Mouse (Mus musculus): ENCODE data around the gene Caps2. TPM values are rescaled to one million over a fixed set of nuclear protein-coding genes. Genes with fewer than 3 reads are reported as not detected.
"Not testable (repeated sequence)": the region's sequence is repeated elsewhere in the genome, so short reads cannot be mapped to it uniquely, and the experiment has no call there.

Caps2 gene
- total and polyA plus RNA-seq, 2 experiments from 2014 or later = 0.07 TPM; not detected in 1

GRCm38 (mm10) chr10:112227073-112227472 lies 63.7 kb downstream of the Caps2 start:
- WGBS = 82% methylated on average over 1 of the region's 1 CpGs
- no peak for TF ChIP-seq EP300 (IDR thresholded peaks at IDR 0.05; ENCODE audit: low read depth)
- no peaks in the 10 kb centered on the region for H3K4me1 ChIP-seq (ENCODE audit: control insufficient read depth, insufficient read depth)
- H3K9me3 ChIP-seq (replicated peaks; ENCODE audit: control insufficient read depth, low read length) = no peaks in the 10 kb centered on the region
- no peak overlapping the region for H3K27ac ChIP-seq (ENCODE audit: low read depth)
- no peaks in the 10 kb centered on the region for H3K36me3 ChIP-seq (replicated peaks; ENCODE audit: control insufficient read depth, insufficient read depth, low read length)
- no peaks in the 10 kb centered on the region for H3K27me3 ChIP-seq (ENCODE audit: control insufficient read depth, insufficient read depth, low read length)
- no peak overlapping the region for H3K4me3 ChIP-seq (ENCODE audit: low read depth, low read length)
- no peak overlapping the region for H3K9ac ChIP-seq (replicated peaks; ENCODE audit: low read depth, low read length)
- ATAC-seq (ENCODE audit: insufficient read depth, low read depth) (no peak), DNase-seq (ENCODE audit: low spot score) (no peak)
- no peak overlapping the region for H3K4me2 ChIP-seq (ENCODE audit: low read depth, low read length)

GRCm38 (mm10) chr10:112229091-112229843 lies 65.8 kb downstream of the Caps2 start:
- not testable (repeated sequence) for DNase-seq (ENCODE audit: low spot score); H3K9me3 ChIP-seq (replicated peaks; ENCODE audit: control insufficient read depth, low read length); H3K4me1 ChIP-seq (ENCODE audit: control insufficient read depth, insufficient read depth); H3K4me2 ChIP-seq (ENCODE audit: low read depth, low read length); H3K4me3 ChIP-seq (ENCODE audit: low read depth, low read length); H3K36me3 ChIP-seq (replicated peaks; ENCODE audit: control insufficient read depth, insufficient read depth, low read length); H3K27ac ChIP-seq (ENCODE audit: low read depth); H3K27me3 ChIP-seq (ENCODE audit: control insufficient read depth, insufficient read depth, low read length); H3K9ac ChIP-seq (replicated peaks; ENCODE audit: low read depth, low read length); ATAC-seq (ENCODE audit: insufficient read depth, low read depth)
- WGBS = 46% methylated on average over 6 of the region's 6 CpGs

GRCm38 (mm10) chr10:112232733-112233132 lies 69.3 kb downstream of the Caps2 start:
- not testable (repeated sequence) for H3K4me3 ChIP-seq (ENCODE audit: low read depth, low read length); H3K36me3 ChIP-seq (replicated peaks; ENCODE audit: control insufficient read depth, insufficient read depth, low read length); H3K4me1 ChIP-seq (ENCODE audit: control insufficient read depth, insufficient read depth); DNase-seq (ENCODE audit: low spot score); ATAC-seq (ENCODE audit: insufficient read depth, low read depth); H3K27me3 ChIP-seq (ENCODE audit: control insufficient read depth, insufficient read depth, low read length); H3K27ac ChIP-seq (ENCODE audit: low read depth); H3K9ac ChIP-seq (replicated peaks; ENCODE audit: low read depth, low read length); H3K4me2 ChIP-seq (ENCODE audit: low read depth, low read length); H3K9me3 ChIP-seq (replicated peaks; ENCODE audit: control insufficient read depth, low read length)
- 43% methylated on average over 1 of the region's 1 CpGs for WGBS

GRCm38 (mm10) chr10:112235396-112235940 lies 72.0 kb downstream of the Caps2 start:
- H3K9me3 ChIP-seq (replicated peaks; ENCODE audit: control insufficient read depth, low read length); H3K4me1 ChIP-seq (ENCODE audit: control insufficient read depth, insufficient read depth); ATAC-seq (ENCODE audit: insufficient read depth, low read depth); H3K27ac ChIP-seq (ENCODE audit: low read depth); H3K36me3 ChIP-seq (replicated peaks; ENCODE audit: control insufficient read depth, insufficient read depth, low read length); H3K9ac ChIP-seq (replicated peaks; ENCODE audit: low read depth, low read length); H3K27me3 ChIP-seq (ENCODE audit: control insufficient read depth, insufficient read depth, low read length); DNase-seq (ENCODE audit: low spot score); H3K4me2 ChIP-seq (ENCODE audit: low read depth, low read length); H3K4me3 ChIP-seq (ENCODE audit: low read depth, low read length): not testable (repeated sequence)
- WGBS = 77% methylated on average over 5 of the region's 5 CpGs

- Histone ChIP-seq H3K27ac (ENCODE audit: low read depth) (no peak overlapping the region), H3K27me3 (ENCODE audit: control insufficient read depth, insufficient read depth, low read length) (no peaks in the 10 kb centered on the region), H3K9ac (replicated peaks; ENCODE audit: low read depth, low read length) (no peak overlapping the region), H3K4me3 (ENCODE audit: low read depth, low read length) (no peak overlapping the region), H3K4me2 (ENCODE audit: low read depth, low read length) (no peak overlapping the region), H3K9me3 (replicated peaks; ENCODE audit: control insufficient read depth, low read length) (no peaks in the 10 kb centered on the region), H3K4me1 (ENCODE audit: control insufficient read depth, insufficient read depth) (no peaks in the 10 kb centered on the region), H3K36me3 (replicated peaks; ENCODE audit: control insufficient read depth, insufficient read depth, low read length) (no peaks in the 10 kb centered on the region)
- ATAC-seq (ENCODE audit: insufficient read depth, low read depth) (no peak), DNase-seq (ENCODE audit: low spot score) (no peak)
- 89% methylated on average over 2 of the region's 2 CpGs for WGBS
- TF ChIP-seq CTCF (IDR thresholded peaks at IDR 0.05; ENCODE audit: low read depth) (no peak), EP300 (IDR thresholded peaks at IDR 0.05; ENCODE audit: low read depth) (no peak)
These were observed 84.9 kb downstream of the Caps2 start for GRCm38 (mm10) chr10:112248273-112248672.

GRCm38 (mm10) chr10:112263467-112263866 lies 100.0 kb downstream of the Caps2 start:
- Histone ChIP-seq H3K9me3 (replicated peaks; ENCODE audit: control insufficient read depth, low read length) (no peaks in the 10 kb centered on the region), H3K36me3 (replicated peaks; ENCODE audit: control insufficient read depth, insufficient read depth, low read length) (no peaks in the 10 kb centered on the region), H3K27me3 (ENCODE audit: control insufficient read depth, insufficient read depth, low read length) (no peaks in the 10 kb centered on the region), H3K4me2 (ENCODE audit: low read depth, low read length) (no peak overlapping the region), H3K9ac (replicated peaks; ENCODE audit: low read depth, low read length) (no peak overlapping the region), H3K4me3 (ENCODE audit: low read depth, low read length) (no peak overlapping the region), H3K4me1 (ENCODE audit: control insufficient read depth, insufficient read depth) (no peaks in the 10 kb centered on the region), H3K27ac (ENCODE audit: low read depth) (no peak overlapping the region)
- DNase-seq (ENCODE audit: low spot score) = no peak
- WGBS = 75% methylated on average over 3 of the region's 3 CpGs
- TF ChIP-seq EP300 (IDR thresholded peaks at IDR 0.05; ENCODE audit: low read depth) (no peak), CTCF (IDR thresholded peaks at IDR 0.05; ENCODE audit: low read depth) (no peak)
- ATAC-seq (ENCODE audit: insufficient read depth, low read depth) = no peak

Other genes starting within 250 kb of the Caps2 start
- gene Krr1, start 191.0 kb upstream of the Caps2 start, total RNA-seq (2014; rRNA removed; ENCODE audit: low replicate concordance) = 14.9 and 15.9 TPM in 2 replicates
- 15.3 and 16.0 TPM in 2 replicates for gene Krr1, start 191.0 kb upstream of the Caps2 start, polyA plus RNA-seq (2015; fragmentation: Nextera tagmentation; extraction: Ambion mirVana)
- 1.5 and 7.6 TPM in 2 replicates for gene Glipr1, start 161.0 kb upstream of the Caps2 start, total RNA-seq (2014; rRNA removed; ENCODE audit: low replicate concordance)
- gene Glipr1, start 161.0 kb upstream of the Caps2 start, polyA plus RNA-seq (2015; fragmentation: Nextera tagmentation; extraction: Ambion mirVana) = 1.2 and 1.7 TPM in 2 replicates
- not detected in 2 replicates for gene Glipr1l1, start 103.4 kb upstream of the Caps2 start, total RNA-seq (2014; rRNA removed; ENCODE audit: low replicate concordance)
- not detected in 2 replicates for gene Glipr1l1, start 103.4 kb upstream of the Caps2 start, polyA plus RNA-seq (2015; fragmentation: Nextera tagmentation; extraction: Ambion mirVana)
- gene Glipr1l2, start 80.3 kb upstream of the Caps2 start, total RNA-seq (2014; rRNA removed; ENCODE audit: low replicate concordance) = not detected in 2 replicates
- gene Glipr1l2, start 80.3 kb upstream of the Caps2 start, polyA plus RNA-seq (2015; fragmentation: Nextera tagmentation; extraction: Ambion mirVana) = not detected in 2 replicates
- not detected in 2 replicates for gene Glipr1l3, start 3.3 kb upstream of the Caps2 start, total RNA-seq (2014; rRNA removed; ENCODE audit: low replicate concordance)
- not detected in 2 replicates for gene Glipr1l3, start 3.3 kb upstream of the Caps2 start, polyA plus RNA-seq (2015; fragmentation: Nextera tagmentation; extraction: Ambion mirVana)
- 1.2 and 3.0 TPM in 2 replicates for gene Kcnc2, start 107.5 kb downstream of the Caps2 start, total RNA-seq (2014; rRNA removed; ENCODE audit: low replicate concordance)
- gene Kcnc2, start 107.5 kb downstream of the Caps2 start, polyA plus RNA-seq (2015; fragmentation: Nextera tagmentation; extraction: Ambion mirVana) = 1.1 and 1.2 TPM in 2 replicates